Mouse (Mus musculus) spleen, adult 2 months (tissue): ENCODE results near the gene Arl9. TPM values are rescaled to one million over a fixed set of nuclear protein-coding genes. Genes with fewer than 3 reads are reported as not detected.

Experiments
- DNase-seq, 2 experiments: peaks; one replicate each; pipeline versions ENCODE4 v3.0.0 to v3.0.0-alpha.2; 2012 to 2021; ENCODE audit warnings: low spot score in 2 of 2, low read depth in 1 of 2
- H3K27ac ChIP-seq: fragments of 200-500 bp; 2 replicates; pipeline ENCODE4 v1.5.1; 2012; ENCODE audit warnings: low read length, inconsistent platforms; ENCODE audit not compliant: insufficient read depth
- H3K27me3 ChIP-seq: fragments of 200-500 bp; 2 replicates; pipeline ENCODE4 v1.6.1; 2012; ENCODE audit warnings: mild to moderate bottlenecking, moderate library complexity, low read length, inconsistent platforms; ENCODE audit not compliant: control insufficient read depth, insufficient read depth
- H3K36me3 ChIP-seq: fragments of 200-500 bp; 2 replicates; pipeline ENCODE4 v1.6.1; 2012; ENCODE audit warnings: mild to moderate bottlenecking, low read length, inconsistent platforms; ENCODE audit not compliant: control insufficient read depth, insufficient read depth
- H3K4me1 ChIP-seq: fragments of 200-500 bp; 2 replicates; pipeline ENCODE4 v1.6.1; 2011; ENCODE audit warnings: inconsistent platforms; ENCODE audit not compliant: control insufficient read depth, insufficient read depth, insufficient read length
- H3K4me3 ChIP-seq: fragments of 200-500 bp; 2 replicates; pipeline ENCODE4 v1.5.1; 2011; ENCODE audit warnings: mild to moderate bottlenecking, inconsistent platforms; ENCODE audit not compliant: insufficient read depth, insufficient read length; ENCODE audit errors: extremely low read depth
- CTCF ChIP-seq: fragments of 200-500 bp; IDR thresholded peaks from 2 replicates; pipeline ENCODE4 v1.5.1; 2011; ENCODE audit warnings: mild to moderate bottlenecking, inconsistent platforms; ENCODE audit not compliant: insufficient read depth, insufficient read length, insufficient replicate concordance; ENCODE audit errors: extremely low read depth
- POLR2A ChIP-seq: fragments of 200-500 bp; IDR thresholded peaks from 2 replicates; pipeline ENCODE4 v1.6.1; 2011; ENCODE audit warnings: low read depth, low read length, inconsistent platforms
- WGBS: fragments of 180-500 bp; shearing (Covaris S2); methylation state at CpG from one replicate; pipeline ENCODE4 v1.1.7; 2018; 5-methylcytosine and 5-hydroxymethylcytosine counted together
- polyA plus RNA-seq: library from polyadenylated mRNA; depleted of rRNA; stranded (reverse); fragments of >200 nt; gene quantifications from 2 replicates; pipeline ENCODE4 v1.2.3, GENCODE M21; 2012; rRNA removed

Gene Arl9
- polyA plus RNA-seq, 1 experiment: not detected

- TF ChIP-seq POLR2A (no peak), CTCF (no peak)
- DNase-seq: no peak
- Histone ChIP-seq H3K4me1 (no peaks in the 10 kb centered on the region; the same call in 1 of the 2 replicates), H3K36me3 (no peaks in the 10 kb centered on the region), H3K4me3 (no peak overlapping the region), H3K27ac (no peak overlapping the region), H3K27me3 (no peaks in the 10 kb centered on the region)
- WGBS: 96% methylated on average over 5 of the region's 5 CpGs
These were observed 48.8 kb downstream of the Arl9 start for GRCm38 (mm10) chr5:77052616-77053015.

- TF ChIP-seq POLR2A: no peak
- TF ChIP-seq CTCF: no peak
- Histone ChIP-seq H3K36me3 (no peaks in the 10 kb centered on the region), H3K4me3 (no peak overlapping the region), H3K27me3 (no peaks in the 10 kb centered on the region), H3K27ac (no peak overlapping the region), H3K4me1 (no peaks in the 10 kb centered on the region)
- no peak for DNase-seq
- WGBS: 89% methylated on average over 12 of the region's 12 CpGs
These were observed 53.1 kb downstream of the Arl9 start for GRCm38 (mm10) chr5:77056881-77057440.

Other genes starting within 250 kb of the Arl9 start
- 7.4 and 9.8 TPM in 2 replicates for gene Aasdh, start 98.5 kb upstream of the Arl9 start, polyA plus RNA-seq
- gene Paics, start 52.7 kb upstream of the Arl9 start, polyA plus RNA-seq: 27.9 and 30.0 TPM in 2 replicates
- 5.1 TPM in 2 replicates for gene Ppat, start 52.5 kb upstream of the Arl9 start, polyA plus RNA-seq
- 12.4 and 12.6 TPM in 2 replicates for gene Srp72, start 29.4 kb upstream of the Arl9 start, polyA plus RNA-seq
- not detected in 2 replicates for gene Thegl, start 12.0 kb downstream of the Arl9 start, polyA plus RNA-seq
- 18.2 and 26.1 TPM in 2 replicates for gene Hopx, start 111.1 kb downstream of the Arl9 start, polyA plus RNA-seq
- 0.18 and 0.25 TPM in 2 replicates for gene Spink2, start 207.4 kb downstream of the Arl9 start, polyA plus RNA-seq